Mouse (Mus musculus): ENCODE data around the gene Fosl2. TPM values are rescaled to one million over a fixed set of nuclear protein-coding genes. Genes with fewer than 3 reads are reported as not detected.

The Fosl2 gene
- total and polyA plus RNA-seq, 2 experiments from 2014 or later: 0.52 to 6.4 TPM

DNA sequence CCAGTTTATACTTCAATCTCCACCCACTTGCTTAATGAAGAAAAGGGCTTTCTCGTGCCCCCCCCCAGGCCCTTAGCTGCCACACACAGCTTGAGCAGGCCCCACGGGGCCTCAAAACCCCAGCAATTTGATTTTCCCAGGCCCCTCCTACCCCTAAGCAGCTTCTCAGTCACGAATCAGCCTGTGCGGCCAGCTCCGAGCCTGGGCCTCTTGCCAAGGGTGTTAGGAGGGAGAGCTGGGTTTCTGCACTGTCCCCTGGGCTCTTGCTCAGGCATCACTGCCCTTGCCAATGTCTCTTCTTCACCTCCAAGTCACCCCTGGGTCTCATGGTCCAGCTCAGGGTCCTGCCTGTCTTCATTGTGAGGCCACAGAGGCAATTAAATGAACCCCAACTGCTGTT lies 33.1 kb upstream of the Fosl2 start:
- no peak; the same call in 1 of the 2 replicates for ATAC-seq (ENCODE audit: low FRiP score)
- TF ChIP-seq CTCF (IDR thresholded peaks at IDR 0.05): no peak
- 33% methylated on average over 5 of the region's 5 CpGs for WGBS

DNA sequence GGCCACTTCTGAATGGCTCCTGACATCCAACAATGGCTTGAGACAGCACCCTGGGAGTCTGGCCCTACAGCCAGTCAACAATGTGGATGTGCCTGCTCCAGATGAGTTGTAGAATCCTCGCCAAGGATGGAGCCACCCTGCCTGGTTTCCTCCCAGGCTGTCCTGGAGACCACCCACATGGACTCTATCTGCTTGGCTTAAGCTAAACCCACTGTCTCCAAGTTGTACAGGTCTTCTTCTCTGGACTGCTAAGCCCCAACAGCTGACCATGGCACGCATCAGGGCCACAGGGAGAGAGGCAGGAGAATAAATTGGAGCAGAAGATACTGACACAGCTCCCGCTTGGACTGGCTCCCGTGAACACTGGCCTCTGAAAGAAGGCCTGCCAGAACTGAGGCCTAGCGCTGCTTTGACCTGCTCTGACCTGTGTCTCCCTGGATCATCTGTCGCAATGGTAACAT lies 32.6 kb upstream of the Fosl2 start:
- DNase-seq (ENCODE audit: low spot score) (no peak), ATAC-seq (ENCODE audit: low FRiP score) (no peak)
- no peak overlapping the region for H3K9ac ChIP-seq (replicated peaks; ENCODE audit: low read length, poor library complexity, severe bottlenecking)
- no peak for TF ChIP-seq CTCF (IDR thresholded peaks at IDR 0.05)
- H3K4me1 ChIP-seq (ENCODE audit: insufficient read depth, low read length): no peaks in the 10 kb centered on the region
- no peak overlapping the region for H3K4me3 ChIP-seq (ENCODE audit: low read depth, low read length)
- H3K9me3 ChIP-seq (ENCODE audit: low read length): no peaks in the 10 kb centered on the region
- no peak overlapping the region for H3K27ac ChIP-seq (ENCODE audit: low read depth, low read length)
- no peaks in the 10 kb centered on the region for H3K36me3 ChIP-seq (ENCODE audit: insufficient read depth, low read length)
- 82% methylated on average over 6 of the region's 6 CpGs for WGBS
- no peak overlapping the region for H3K4me2 ChIP-seq (ENCODE audit: low read depth, low read length, poor library complexity, severe bottlenecking)
- H3K27me3 ChIP-seq (ENCODE audit: insufficient read depth, low read length): no peaks in the 10 kb centered on the region

More for the DNA sequence above, 33.1 kb upstream of the Fosl2 start:
- H3K9me3 ChIP-seq (ENCODE audit: low read length): no peaks in the 10 kb centered on the region
- H3K27me3 ChIP-seq (ENCODE audit: insufficient read depth, low read length): no peaks in the 10 kb centered on the region
- H3K4me3 ChIP-seq (ENCODE audit: low read depth, low read length): no peak overlapping the region
- DNase-seq (ENCODE audit: low spot score): peak; percentile 68
- H3K4me1 ChIP-seq (ENCODE audit: insufficient read depth, low read length): no peaks in the 10 kb centered on the region
- H3K4me2 ChIP-seq (ENCODE audit: low read depth, low read length, poor library complexity, severe bottlenecking): no peak overlapping the region
- H3K9ac ChIP-seq (replicated peaks; ENCODE audit: low read length, poor library complexity, severe bottlenecking): no peak overlapping the region
- H3K27ac ChIP-seq (ENCODE audit: low read depth, low read length): no peak overlapping the region
- no peaks in the 10 kb centered on the region for H3K36me3 ChIP-seq (ENCODE audit: insufficient read depth, low read length)

DNA sequence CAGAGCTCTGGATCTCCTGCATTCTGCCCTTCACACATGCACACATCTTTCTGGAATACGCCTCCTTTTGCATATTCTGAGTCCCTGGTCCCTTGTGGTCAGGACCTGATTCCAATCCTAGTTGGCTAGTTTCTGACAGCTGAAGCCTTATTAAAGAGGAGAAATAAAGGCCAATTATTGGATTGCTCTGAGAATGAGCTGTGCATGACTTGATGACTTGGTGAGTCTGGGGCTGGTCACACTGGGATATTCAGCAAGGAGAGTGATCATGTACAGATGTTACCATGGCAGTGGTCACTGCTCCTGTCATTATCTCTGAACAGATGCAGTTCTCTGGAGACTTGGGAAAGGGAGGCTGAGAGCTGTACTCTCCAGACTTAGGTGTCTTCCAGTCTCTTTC lies 32.1 kb upstream of the Fosl2 start:
- no peak overlapping the region for H3K4me2 ChIP-seq (ENCODE audit: low read depth, low read length, poor library complexity, severe bottlenecking)

DNA sequence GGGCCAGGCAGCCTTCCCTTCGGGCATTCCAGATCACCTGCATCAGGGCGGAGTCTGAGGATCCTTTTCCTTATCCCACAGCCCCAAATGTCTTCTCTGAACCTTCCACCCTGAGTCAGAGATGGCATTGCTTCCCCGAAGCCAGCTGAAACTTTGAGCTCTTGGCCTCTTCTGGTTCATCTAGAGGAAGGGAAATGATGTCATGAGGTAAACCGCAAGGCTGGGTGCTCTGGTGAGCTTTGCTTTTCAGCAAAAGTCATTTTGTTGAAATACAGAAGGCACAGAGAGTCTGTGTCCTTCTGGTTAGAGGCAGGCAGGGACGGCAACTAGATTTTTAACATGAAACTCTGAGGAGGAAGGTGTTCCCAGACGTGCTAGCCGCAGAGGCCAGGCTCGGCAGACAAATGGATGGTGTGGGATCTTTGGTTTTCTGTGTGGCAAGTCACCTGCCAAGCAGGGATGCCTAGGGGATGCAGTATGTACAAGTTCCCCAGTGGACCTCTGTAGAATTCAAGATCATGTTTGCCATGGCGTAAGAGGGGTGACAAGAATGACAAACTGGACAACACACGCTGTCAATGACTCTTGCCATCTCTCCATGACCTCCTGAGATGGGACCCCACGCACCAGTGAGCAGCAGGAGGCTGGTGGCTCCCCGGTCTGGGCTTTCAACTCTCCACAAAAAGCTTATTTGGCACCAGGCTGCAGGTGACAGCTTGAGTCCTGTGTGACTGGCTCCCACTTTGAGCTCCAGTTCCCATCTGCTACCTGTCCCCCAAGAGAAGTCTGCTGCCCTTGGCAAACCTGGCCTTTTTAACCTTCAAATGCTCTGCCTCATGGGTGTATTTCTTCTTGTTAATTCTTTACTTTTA lies 31.2 kb upstream of the Fosl2 start:
- Histone ChIP-seq H3K27me3 (ENCODE audit: insufficient read depth, low read length) (no peaks in the 10 kb centered on the region), H3K4me2 (ENCODE audit: low read depth, low read length, poor library complexity, severe bottlenecking) (no peak overlapping the region), H3K9ac (replicated peaks; ENCODE audit: low read length, poor library complexity, severe bottlenecking) (no peak overlapping the region), H3K27ac (ENCODE audit: low read depth, low read length) (no peak overlapping the region), H3K4me3 (ENCODE audit: low read depth, low read length) (no peak overlapping the region), H3K9me3 (ENCODE audit: low read length) (no peaks in the 10 kb centered on the region), H3K36me3 (ENCODE audit: insufficient read depth, low read length) (no peaks in the 10 kb centered on the region), H3K4me1 (ENCODE audit: insufficient read depth, low read length) (no peaks in the 10 kb centered on the region)
- no peak for DNase-seq (ENCODE audit: low spot score)
- no peak for TF ChIP-seq CTCF (IDR thresholded peaks at IDR 0.05)
- 85% methylated on average over 12 of the region's 12 CpGs for WGBS
- no peak for ATAC-seq (ENCODE audit: low FRiP score)

More for the DNA sequence above, 32.1 kb upstream of the Fosl2 start:
- Histone ChIP-seq H3K36me3 (ENCODE audit: insufficient read depth, low read length) (no peaks in the 10 kb centered on the region), H3K27ac (ENCODE audit: low read depth, low read length) (no peak overlapping the region), H3K9me3 (ENCODE audit: low read length) (no peaks in the 10 kb centered on the region), H3K9ac (replicated peaks; ENCODE audit: low read length, poor library complexity, severe bottlenecking) (no peak overlapping the region), H3K27me3 (ENCODE audit: insufficient read depth, low read length) (no peaks in the 10 kb centered on the region), H3K4me1 (ENCODE audit: insufficient read depth, low read length) (no peaks in the 10 kb centered on the region), H3K4me3 (ENCODE audit: low read depth, low read length) (no peak overlapping the region)
- ATAC-seq (ENCODE audit: low FRiP score): no peak
- 95% methylated on average over 1 of the region's 1 CpGs for WGBS
- no peak for DNase-seq (ENCODE audit: low spot score)
- TF ChIP-seq CTCF (IDR thresholded peaks at IDR 0.05): no peak

DNA sequence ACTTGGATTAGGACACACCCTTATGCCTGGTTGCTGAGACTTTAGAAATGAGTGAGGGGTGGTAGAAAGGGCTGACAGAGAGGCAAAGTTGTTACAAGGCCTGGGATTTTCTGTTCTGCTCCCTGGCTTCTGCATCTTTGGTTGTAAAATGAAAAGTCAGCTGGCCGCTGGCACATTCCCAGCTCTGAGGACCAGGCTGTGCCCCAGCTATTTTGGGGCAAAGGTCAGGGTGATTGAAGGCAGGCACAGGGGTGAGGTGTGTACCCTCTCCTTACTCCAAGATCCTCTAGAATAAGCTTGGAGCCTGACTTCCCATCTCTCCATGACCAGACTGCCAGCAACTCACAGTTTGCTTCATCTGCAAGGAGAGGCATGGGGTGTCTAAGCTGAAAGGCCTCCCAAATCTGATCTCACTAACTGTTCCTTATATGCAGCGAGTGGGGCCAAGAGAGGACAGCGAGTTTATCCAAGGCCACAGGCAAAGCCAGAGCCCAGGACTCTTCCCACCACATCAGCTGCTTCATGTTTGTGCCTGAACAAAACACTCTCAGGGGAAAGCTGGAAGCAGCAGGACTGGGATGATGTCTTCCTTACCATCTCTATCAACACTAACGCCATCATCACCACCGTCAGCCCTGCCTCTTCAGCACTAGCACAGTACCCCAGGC lies 29.0 kb upstream of the Fosl2 start:
- DNase-seq (ENCODE audit: low spot score) (no peak), ATAC-seq (ENCODE audit: low FRiP score) (no peak)
- no peaks in the 10 kb centered on the region for H3K9me3 ChIP-seq (ENCODE audit: low read length)
- no peak for TF ChIP-seq CTCF (IDR thresholded peaks at IDR 0.05)
- WGBS: 87% methylated on average over 5 of the region's 5 CpGs
- no peak overlapping the region for H3K9ac ChIP-seq (replicated peaks; ENCODE audit: low read length, poor library complexity, severe bottlenecking)
- H3K27ac ChIP-seq (ENCODE audit: low read depth, low read length): no peak overlapping the region
- no peak overlapping the region for H3K4me2 ChIP-seq (ENCODE audit: low read depth, low read length, poor library complexity, severe bottlenecking)
- H3K36me3 ChIP-seq (ENCODE audit: insufficient read depth, low read length): no peaks in the 10 kb centered on the region
- no peaks in the 10 kb centered on the region for H3K4me1 ChIP-seq (ENCODE audit: insufficient read depth, low read length)
- H3K4me3 ChIP-seq (ENCODE audit: low read depth, low read length): no peak overlapping the region
- no peaks in the 10 kb centered on the region for H3K27me3 ChIP-seq (ENCODE audit: insufficient read depth, low read length)

DNA sequence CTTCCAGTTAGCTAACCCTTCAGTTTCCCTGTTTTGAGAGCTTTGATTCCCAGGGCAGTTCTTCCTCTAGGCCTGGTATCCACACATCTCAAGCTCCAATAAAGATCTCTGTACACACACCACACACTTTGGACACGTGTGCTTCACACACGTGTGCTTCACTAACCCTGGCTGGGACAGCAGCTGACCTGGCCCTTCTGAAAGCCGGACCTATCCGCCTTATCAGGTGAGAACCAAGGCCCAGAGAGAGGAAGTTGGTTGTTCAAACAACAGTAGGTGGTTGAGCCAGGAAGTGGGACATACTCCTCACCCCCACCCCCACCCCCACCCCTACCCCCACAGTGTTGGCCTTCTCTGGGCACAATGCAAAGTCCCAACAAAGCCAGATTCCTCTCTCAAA lies 24.9 kb upstream of the Fosl2 start:
- 93% methylated on average over 4 of the region's 4 CpGs for WGBS
- no peak overlapping the region for H3K4me2 ChIP-seq (ENCODE audit: low read depth, low read length, poor library complexity, severe bottlenecking)
- no peak for ATAC-seq (ENCODE audit: low FRiP score)
- H3K27me3 ChIP-seq (ENCODE audit: insufficient read depth, low read length): no peaks in the 10 kb centered on the region
- H3K4me1 ChIP-seq (ENCODE audit: insufficient read depth, low read length): no peaks in the 10 kb centered on the region
- H3K9me3 ChIP-seq (ENCODE audit: low read length): no peaks in the 10 kb centered on the region
- no peak for TF ChIP-seq CTCF (IDR thresholded peaks at IDR 0.05)
- no peak overlapping the region for H3K27ac ChIP-seq (ENCODE audit: low read depth, low read length)
- no peak overlapping the region for H3K9ac ChIP-seq (replicated peaks; ENCODE audit: low read length, poor library complexity, severe bottlenecking)
- no peaks in the 10 kb centered on the region for H3K36me3 ChIP-seq (ENCODE audit: insufficient read depth, low read length)
- DNase-seq (ENCODE audit: low spot score): no peak
- no peak overlapping the region for H3K4me3 ChIP-seq (ENCODE audit: low read depth, low read length)
